Mouse (Mus musculus): ENCODE results near the gene Efna2. TPM values are rescaled to one million over a fixed set of nuclear protein-coding genes. Genes with fewer than 3 reads are reported as not detected.

Efna2 gene
- 26.8 and 38.8 TPM in 2 replicates for polyA plus RNA-seq (2015; fragmentation: Nextera tagmentation; extraction: Ambion mirVana)

- Histone ChIP-seq H3K4me3 (peak within 1 kb of the TSS; percentile 76), H3K4me1 (peaks cover 22% of the 10 kb centered on the region), H3K27me3 (no peaks in the 10 kb centered on the region), H3K9ac (peak within 1 kb of the TSS; percentile 97), H3K27ac (peak within 1 kb of the TSS; percentile 77), H3K4me2 (peak within 1 kb of the TSS; percentile 89), H3K36me3 (peaks cover 22% of the 10 kb centered on the region), H3K9me3 (no peaks in the 10 kb centered on the region)
- WGBS: 2% methylated on average over 49 of the region's 106 CpGs
- ATAC-seq (ENCODE audit: insufficient number of reproducible peaks, insufficient read depth, low FRiP score, low TSS enrichment, low read depth): peak; percentile 63
Observed at GRCm38 (mm10) chr10:80179068-80180051, at the start of gene Efna2. TSS of gene Efna2 (plus strand) at chr10:80179482.

GRCm38 (mm10) chr10:80129846-80130245 is 49.4 kb upstream of the Efna2 start:
- no peak overlapping the region for H3K9ac ChIP-seq
- H3K27me3 ChIP-seq: peaks cover 1% of the 10 kb centered on the region; the same call in 1 of the 2 replicates
- H3K27ac ChIP-seq: no peak overlapping the region
- H3K36me3 ChIP-seq: peaks cover 97% of the 10 kb centered on the region
- H3K9me3 ChIP-seq: no peaks in the 10 kb centered on the region
- peaks cover 22% of the 10 kb centered on the region for H3K4me1 ChIP-seq
- no peak overlapping the region for H3K4me3 ChIP-seq
- WGBS: 88% methylated on average over 9 of the region's 9 CpGs
- ATAC-seq (ENCODE audit: insufficient number of reproducible peaks, insufficient read depth, low FRiP score, low TSS enrichment, low read depth): no peak
- H3K4me2 ChIP-seq: no peak overlapping the region

- peaks cover 7% of the 10 kb centered on the region; the same call in 1 of the 2 replicates for H3K27me3 ChIP-seq
- H3K27ac ChIP-seq: no peak overlapping the region
- no peaks in the 10 kb centered on the region for H3K9me3 ChIP-seq
- H3K4me1 ChIP-seq: peaks cover 22% of the 10 kb centered on the region
- no peak overlapping the region for H3K9ac ChIP-seq
- ATAC-seq (ENCODE audit: insufficient number of reproducible peaks, insufficient read depth, low FRiP score, low TSS enrichment, low read depth): no peak
- peaks cover 95% of the 10 kb centered on the region for H3K36me3 ChIP-seq
- 85% methylated on average over 18 of the region's 18 CpGs for WGBS
- H3K4me2 ChIP-seq: no peak overlapping the region
- H3K4me3 ChIP-seq: no peak overlapping the region
Observed at GRCm38 (mm10) chr10:80130403-80131031, 48.8 kb upstream of the Efna2 start.

- Histone ChIP-seq H3K9me3 (no peaks in the 10 kb centered on the region), H3K27me3 (peaks cover 15% of the 10 kb centered on the region), H3K4me3 (peak overlapping the region; percentile 26), H3K4me2 (peak overlapping the region; percentile 55), H3K27ac (no peak overlapping the region), H3K4me1 (peaks cover 25% of the 10 kb centered on the region), H3K9ac (peak overlapping the region; percentile 59), H3K36me3 (peaks cover 85% of the 10 kb centered on the region)
- WGBS: 15% methylated on average over 55 of the region's 55 CpGs
- no peak for ATAC-seq (ENCODE audit: insufficient number of reproducible peaks, insufficient read depth, low FRiP score, low TSS enrichment, low read depth)
Observed at GRCm38 (mm10) chr10:80131316-80131951, 47.8 kb upstream of the Efna2 start.

GRCm38 (mm10) chr10:80131952-80132350 is 47.3 kb upstream of the Efna2 start:
- H3K27me3 ChIP-seq: peaks cover 21% of the 10 kb centered on the region

GRCm38 (mm10) chr10:80133226-80133849 is 45.9 kb upstream of the Efna2 start:
- H3K9me3 ChIP-seq: no peaks in the 10 kb centered on the region
- peaks cover 66% of the 10 kb centered on the region for H3K36me3 ChIP-seq
- peaks cover 44% of the 10 kb centered on the region for H3K4me1 ChIP-seq
- no peak overlapping the region for H3K4me2 ChIP-seq
- peaks cover 35% of the 10 kb centered on the region for H3K27me3 ChIP-seq
- 76% methylated on average over 8 of the region's 8 CpGs for WGBS
- H3K27ac ChIP-seq: no peak overlapping the region
- H3K4me3 ChIP-seq: no peak overlapping the region
- 0 out of 2 replicates have a peak overlapping the region, but pooled peaks have one; percentile 27 for H3K9ac ChIP-seq
- no peak for ATAC-seq (ENCODE audit: insufficient number of reproducible peaks, insufficient read depth, low FRiP score, low TSS enrichment, low read depth)

More at GRCm38 (mm10) chr10:80131952-80132350, 47.3 kb upstream of the Efna2 start:
- H3K36me3 ChIP-seq: peaks cover 80% of the 10 kb centered on the region
- H3K27ac ChIP-seq: 0 out of 2 replicates have a peak overlapping the region, but pooled peaks have one; percentile 16
- H3K9ac ChIP-seq: peak overlapping the region; percentile 59
- WGBS: 36% methylated on average over 27 of the region's 27 CpGs
- H3K4me3 ChIP-seq: peak overlapping the region; percentile 26
- H3K4me2 ChIP-seq: peak overlapping the region; percentile 55
- no peak for ATAC-seq (ENCODE audit: insufficient number of reproducible peaks, insufficient read depth, low FRiP score, low TSS enrichment, low read depth)
- no peaks in the 10 kb centered on the region for H3K9me3 ChIP-seq
- H3K4me1 ChIP-seq: peaks cover 31% of the 10 kb centered on the region

GRCm38 (mm10) chr10:80134421-80134820 is 44.9 kb upstream of the Efna2 start:
- no peak overlapping the region for H3K4me2 ChIP-seq
- H3K27me3 ChIP-seq: peaks cover 35% of the 10 kb centered on the region
- 91% methylated on average over 9 of the region's 9 CpGs for WGBS
- H3K4me3 ChIP-seq: no peak overlapping the region
- H3K36me3 ChIP-seq: peaks cover 56% of the 10 kb centered on the region
- no peak overlapping the region for H3K9ac ChIP-seq
- H3K4me1 ChIP-seq: peaks cover 52% of the 10 kb centered on the region
- no peak overlapping the region for H3K27ac ChIP-seq
- ATAC-seq (ENCODE audit: insufficient number of reproducible peaks, insufficient read depth, low FRiP score, low TSS enrichment, low read depth): no peak
- H3K9me3 ChIP-seq: no peaks in the 10 kb centered on the region

GRCm38 (mm10) chr10:80135161-80135560 is 44.1 kb upstream of the Efna2 start:
- Histone ChIP-seq H3K4me1 (peaks cover 53% of the 10 kb centered on the region), H3K9me3 (no peaks in the 10 kb centered on the region), H3K9ac (no peak overlapping the region), H3K27ac (no peak overlapping the region), H3K4me2 (no peak overlapping the region), H3K36me3 (peaks cover 48% of the 10 kb centered on the region), H3K4me3 (no peak overlapping the region), H3K27me3 (peaks cover 35% of the 10 kb centered on the region)
- WGBS: 89% methylated on average over 10 of the region's 10 CpGs
- no peak for ATAC-seq (ENCODE audit: insufficient number of reproducible peaks, insufficient read depth, low FRiP score, low TSS enrichment, low read depth)

GRCm38 (mm10) chr10:80135641-80136040 is 43.6 kb upstream of the Efna2 start:
- Histone ChIP-seq H3K9me3 (no peaks in the 10 kb centered on the region), H3K4me2 (no peak overlapping the region), H3K27ac (no peak overlapping the region), H3K4me3 (no peak overlapping the region), H3K27me3 (peaks cover 35% of the 10 kb centered on the region), H3K4me1 (peaks cover 54% of the 10 kb centered on the region), H3K36me3 (peaks cover 43% of the 10 kb centered on the region), H3K9ac (no peak overlapping the region)
- 85% methylated on average over 1 of the region's 1 CpGs for WGBS
- ATAC-seq (ENCODE audit: insufficient number of reproducible peaks, insufficient read depth, low FRiP score, low TSS enrichment, low read depth): no peak

GRCm38 (mm10) chr10:80136179-80136951 is 42.9 kb upstream of the Efna2 start:
- Histone ChIP-seq H3K9me3 (no peaks in the 10 kb centered on the region), H3K27ac (no peak overlapping the region), H3K4me3 (peak overlapping the region; percentile 70), H3K36me3 (peaks cover 37% of the 10 kb centered on the region), H3K4me1 (peaks cover 57% of the 10 kb centered on the region), H3K9ac (peak overlapping the region; percentile 62), H3K27me3 (peaks cover 35% of the 10 kb centered on the region), H3K4me2 (peak overlapping the region; percentile 99)
- ATAC-seq (ENCODE audit: insufficient number of reproducible peaks, insufficient read depth, low FRiP score, low TSS enrichment, low read depth): no peak
- WGBS: 19% methylated on average over 49 of the region's 49 CpGs
